Mouse (Mus musculus): Measurements from ENCODE around the gene Exo5. TPM values are rescaled to one million over a fixed set of nuclear protein-coding genes. Genes with fewer than 3 reads are reported as not detected.

The Exo5 gene
- polyA plus RNA-seq (2016; fragmentation: Nextera tagmentation; extraction: Ambion mirVana) = 36.0 and 41.5 TPM in 2 replicates

DNA sequence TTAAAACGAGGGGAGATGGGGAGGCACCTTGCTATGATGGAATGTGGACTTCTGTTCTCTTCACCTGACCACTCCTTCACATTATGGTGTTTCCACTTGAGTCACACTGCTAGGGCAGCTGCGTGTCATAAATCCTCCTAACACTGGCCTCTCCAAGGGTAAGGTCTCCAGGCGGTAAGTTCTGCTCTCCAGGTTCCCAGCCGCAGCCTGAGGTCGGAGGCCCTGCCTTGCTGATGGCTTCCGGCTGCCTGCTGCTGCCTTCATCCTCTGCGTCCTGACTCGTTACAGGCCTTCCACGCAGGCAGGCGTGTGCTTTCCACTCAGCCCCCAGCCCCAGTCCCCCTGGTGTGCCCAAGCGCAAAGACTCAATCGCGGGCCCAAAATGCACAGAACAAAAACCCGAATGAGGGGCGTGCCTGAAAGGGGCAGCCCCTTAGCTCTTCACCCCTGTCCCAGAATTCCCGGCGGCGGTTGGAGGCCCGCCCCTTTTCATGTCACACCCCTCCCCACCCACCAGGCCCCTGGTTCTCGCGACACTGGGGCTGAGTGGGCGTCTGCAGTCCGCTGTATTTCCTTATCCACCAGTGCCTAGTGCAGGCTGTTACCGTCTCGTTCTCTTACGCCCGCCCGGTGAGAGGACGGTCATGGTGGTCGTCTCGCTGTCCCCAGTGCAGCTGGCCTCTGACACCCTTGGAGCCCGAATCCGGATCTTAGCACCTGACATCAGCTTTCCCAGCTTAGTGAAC lies at the start of gene Exo5:
Exo5 (minus strand) TSS at position 464 of the 746 bp plus-strand sequence.
- WGBS = under 1% methylated on average over 33 of the region's 33 CpGs
- Histone ChIP-seq H3K27me3 (replicated peaks; ENCODE audit: low read depth, poor library complexity, severe bottlenecking) (no peaks in the 10 kb centered on the region), H3K4me3 (peak within 1 kb of the TSS; percentile 77), H3K36me3 (replicated peaks) (peaks cover 37% of the 10 kb centered on the region), H3K27ac (replicated peaks) (peak within 1 kb of the TSS; percentile 91), H3K9me3 (peaks cover 14% of the 10 kb centered on the region; the same call in 1 of the 2 replicates), H3K4me1 (peaks cover 12% of the 10 kb centered on the region; the same call in 1 of the 2 replicates)
- peak; percentile 96 for DNase-seq (ENCODE audit: low spot score)

DNA sequence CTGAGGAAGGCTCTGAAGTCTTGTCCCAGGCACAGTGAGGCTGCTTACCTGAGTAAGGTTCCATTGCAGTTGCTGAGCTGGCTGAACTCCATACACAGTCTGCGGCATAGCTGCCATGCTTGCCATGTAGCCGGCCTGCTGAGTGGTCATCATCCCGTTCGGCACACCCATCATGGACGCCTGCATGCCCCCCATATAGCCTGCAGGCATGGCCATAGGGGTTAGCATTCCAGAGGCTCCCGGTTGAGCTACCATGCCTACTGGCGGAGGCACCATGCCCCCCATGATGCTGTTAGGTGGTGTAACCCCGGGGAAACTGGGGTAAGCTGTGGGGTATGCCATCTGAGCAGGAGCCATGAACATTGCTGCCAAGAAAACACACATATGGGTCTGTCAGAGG lies 47.0 kb upstream of the Exo5 start:
- no peak overlapping the region for H3K4me3 ChIP-seq
- no peak for DNase-seq (ENCODE audit: low spot score)
- no peaks in the 10 kb centered on the region for H3K4me1 ChIP-seq
- H3K27ac ChIP-seq (replicated peaks) = no peak overlapping the region
- H3K36me3 ChIP-seq (replicated peaks) = peaks cover 61% of the 10 kb centered on the region
- WGBS = 89% methylated on average over 8 of the region's 8 CpGs
- H3K9me3 ChIP-seq = no peaks in the 10 kb centered on the region
- H3K27me3 ChIP-seq (replicated peaks; ENCODE audit: low read depth, poor library complexity, severe bottlenecking) = no peaks in the 10 kb centered on the region

DNA sequence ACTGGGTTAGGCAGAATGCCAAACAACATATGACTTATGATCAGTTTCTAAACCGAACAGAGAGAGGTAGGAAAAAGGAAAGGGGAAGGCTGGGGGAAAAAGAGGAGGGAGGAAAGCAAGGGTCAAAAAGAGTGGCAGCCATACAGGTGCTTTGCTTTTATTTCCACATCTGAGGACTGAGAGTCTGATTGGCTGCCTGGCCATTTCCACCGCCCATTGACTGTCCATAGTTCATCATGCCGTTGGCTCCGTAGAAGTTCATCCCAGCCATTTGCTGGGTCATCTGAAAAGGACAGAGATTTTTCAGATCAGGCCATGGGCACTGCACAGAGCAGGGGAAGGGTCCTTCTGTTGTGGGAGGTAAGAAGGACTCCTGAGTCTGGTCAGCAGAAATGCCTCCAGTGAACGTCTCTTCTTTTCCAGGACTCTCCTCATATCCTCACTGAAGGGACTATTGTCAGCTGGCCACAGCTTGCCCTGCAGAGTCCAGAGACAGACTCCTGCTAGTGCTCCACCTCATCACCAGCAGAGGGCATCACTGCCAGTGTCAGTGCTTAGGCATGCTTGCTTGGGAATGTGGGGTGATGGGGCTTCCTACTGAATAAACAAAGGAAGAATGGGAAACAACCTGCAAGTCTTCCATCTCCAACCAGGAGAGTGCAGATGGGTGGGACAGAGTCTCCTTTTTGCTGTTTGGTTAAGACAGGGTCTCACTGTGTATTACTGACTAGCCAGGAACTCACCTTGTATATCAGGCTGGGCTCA lies 44.7 kb upstream of the Exo5 start:
- H3K36me3 ChIP-seq (replicated peaks) = peaks cover 56% of the 10 kb centered on the region

GRCm38 (mm10) chr4:120968486-120968885 lies 43.7 kb upstream of the Exo5 start:
- Histone ChIP-seq H3K36me3 (replicated peaks) (peaks cover 46% of the 10 kb centered on the region), H3K4me1 (no peaks in the 10 kb centered on the region), H3K27me3 (replicated peaks; ENCODE audit: low read depth, poor library complexity, severe bottlenecking) (no peaks in the 10 kb centered on the region), H3K4me3 (no peak overlapping the region), H3K9me3 (no peaks in the 10 kb centered on the region), H3K27ac (replicated peaks) (no peak overlapping the region)
- no peak for DNase-seq (ENCODE audit: low spot score)
- 93% methylated on average over 9 of the region's 9 CpGs for whole genome bisulfite sequencing

More for the DNA sequence above, 44.7 kb upstream of the Exo5 start:
- peak; percentile 36 for DNase-seq (ENCODE audit: low spot score)
- Histone ChIP-seq H3K27ac (replicated peaks) (no peak overlapping the region), H3K4me1 (no peaks in the 10 kb centered on the region), H3K9me3 (no peaks in the 10 kb centered on the region), H3K27me3 (replicated peaks; ENCODE audit: low read depth, poor library complexity, severe bottlenecking) (no peaks in the 10 kb centered on the region), H3K4me3 (no peak overlapping the region)
- WGBS = 85% methylated on average over 5 of the region's 5 CpGs

DNA sequence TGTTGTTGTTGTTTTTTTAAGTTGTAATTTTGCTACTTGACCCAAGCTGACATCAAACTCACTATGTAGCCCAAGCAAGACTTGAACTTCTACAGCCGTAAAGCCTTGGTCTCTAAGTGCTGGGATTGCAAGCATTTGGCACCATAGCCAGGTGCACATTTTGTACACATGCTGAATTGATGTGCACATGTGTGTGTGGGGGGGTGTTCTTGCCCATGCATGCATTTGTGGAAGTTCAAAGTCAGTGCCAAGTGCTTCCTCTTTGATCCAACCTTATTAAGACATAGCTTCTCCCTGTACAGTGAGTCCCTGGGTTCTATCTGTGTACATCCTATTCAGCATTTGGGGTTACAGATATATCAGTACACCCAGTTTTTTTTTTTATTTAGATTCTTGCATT lies 30.8 kb upstream of the Exo5 start:
- Histone ChIP-seq H3K4me1 (peaks cover 4% of the 10 kb centered on the region), H3K4me3 (no peak overlapping the region), H3K27ac (replicated peaks) (no peak overlapping the region), H3K36me3 (replicated peaks) (no peaks in the 10 kb centered on the region), H3K27me3 (replicated peaks; ENCODE audit: low read depth, poor library complexity, severe bottlenecking) (no peaks in the 10 kb centered on the region), H3K9me3 (no peaks in the 10 kb centered on the region)
- no peak for DNase-seq (ENCODE audit: low spot score)
- WGBS = 93% methylated on average over 1 of the region's 1 CpGs

GRCm38 (mm10) chr4:120953667-120954066 lies 28.9 kb upstream of the Exo5 start:
- H3K27ac ChIP-seq (replicated peaks) = no peak overlapping the region
- H3K4me1 ChIP-seq = peaks cover 11% of the 10 kb centered on the region
- H3K9me3 ChIP-seq = no peaks in the 10 kb centered on the region
- H3K36me3 ChIP-seq (replicated peaks) = no peaks in the 10 kb centered on the region
- no peak overlapping the region for H3K4me3 ChIP-seq
- WGBS = 84% methylated on average over 1 of the region's 1 CpGs
- H3K27me3 ChIP-seq (replicated peaks; ENCODE audit: low read depth, poor library complexity, severe bottlenecking) = no peaks in the 10 kb centered on the region
- no peak for DNase-seq (ENCODE audit: low spot score)

- H3K4me3 ChIP-seq = no peak overlapping the region
- H3K4me1 ChIP-seq = peaks cover 12% of the 10 kb centered on the region
- H3K27me3 ChIP-seq (replicated peaks; ENCODE audit: low read depth, poor library complexity, severe bottlenecking) = no peaks in the 10 kb centered on the region
- H3K36me3 ChIP-seq (replicated peaks) = no peaks in the 10 kb centered on the region
- H3K27ac ChIP-seq (replicated peaks) = no peak overlapping the region
- 88% methylated on average over 4 of the region's 4 CpGs for WGBS
- H3K9me3 ChIP-seq = no peaks in the 10 kb centered on the region
- DNase-seq (ENCODE audit: low spot score) = no peak
Observed at GRCm38 (mm10) chr4:120953038-120953437, 28.2 kb upstream of the Exo5 start.

- Histone ChIP-seq H3K27ac (replicated peaks) (peak overlapping the region; percentile 87), H3K4me1 (peaks cover 12% of the 10 kb centered on the region), H3K36me3 (replicated peaks) (peaks cover 4% of the 10 kb centered on the region), H3K9me3 (no peaks in the 10 kb centered on the region), H3K4me3 (peak overlapping the region; percentile 70), H3K27me3 (replicated peaks; ENCODE audit: low read depth, poor library complexity, severe bottlenecking) (no peaks in the 10 kb centered on the region)
- no peak for DNase-seq (ENCODE audit: low spot score)
- 55% methylated on average over 6 of the region's 6 CpGs for WGBS
Observed at GRCm38 (mm10) chr4:120952163-120952562, 27.3 kb upstream of the Exo5 start.

DNA sequence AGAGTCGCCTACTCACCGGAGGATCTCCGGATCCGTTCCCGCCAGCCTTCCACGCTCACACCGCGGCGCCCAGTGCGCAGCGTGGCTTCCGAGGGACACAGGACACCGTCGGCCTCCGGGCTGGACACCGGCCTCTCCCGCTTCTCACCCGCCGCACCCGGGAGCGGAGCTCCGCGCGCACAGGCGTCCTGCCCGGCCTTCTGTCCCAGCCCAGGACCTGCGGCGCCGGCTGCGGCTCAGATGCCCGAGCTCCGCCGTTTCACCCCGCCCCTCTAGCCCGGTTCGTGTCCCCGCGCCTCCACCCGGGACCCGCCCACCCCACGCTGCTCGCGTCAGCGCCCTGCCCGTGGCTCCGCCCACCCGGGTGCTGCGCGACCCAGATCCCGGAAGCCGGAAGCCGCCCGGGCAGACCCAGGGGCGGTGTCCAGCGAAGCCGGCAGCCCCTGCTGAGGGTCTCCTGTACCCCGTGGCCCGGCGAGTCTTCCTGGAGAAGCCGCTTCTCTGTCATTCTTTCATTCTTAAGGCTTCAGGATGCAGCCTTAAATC lies 26.7 kb upstream of the Exo5 start, which contains the start of gene Zfp69:
Zfp69 (minus strand) TSS at position 272 of the 546 bp plus-strand sequence.
- Histone ChIP-seq H3K27ac (replicated peaks) (peak within 1 kb of the TSS; percentile 87), H3K4me1 (peaks cover 12% of the 10 kb centered on the region), H3K9me3 (no peaks in the 10 kb centered on the region), H3K36me3 (replicated peaks) (peaks cover 11% of the 10 kb centered on the region), H3K27me3 (replicated peaks; ENCODE audit: low read depth, poor library complexity, severe bottlenecking) (no peaks in the 10 kb centered on the region), H3K4me3 (peak within 1 kb of the TSS; percentile 70)
- WGBS = under 1% methylated on average over 60 of the region's 60 CpGs
- peak; percentile 96 for DNase-seq (ENCODE audit: low spot score)

- Histone ChIP-seq H3K27ac (replicated peaks) (peak overlapping the region; percentile 87), H3K4me3 (peak overlapping the region; percentile 70), H3K27me3 (replicated peaks; ENCODE audit: low read depth, poor library complexity, severe bottlenecking) (no peaks in the 10 kb centered on the region), H3K9me3 (no peaks in the 10 kb centered on the region), H3K4me1 (peaks cover 12% of the 10 kb centered on the region), H3K36me3 (replicated peaks) (peaks cover 17% of the 10 kb centered on the region)
- no peak for DNase-seq (ENCODE audit: low spot score)
- 8% methylated on average over 20 of the region's 20 CpGs for WGBS
Observed at GRCm38 (mm10) chr4:120950763-120951427, 26.1 kb upstream of the Exo5 start.

DNA sequence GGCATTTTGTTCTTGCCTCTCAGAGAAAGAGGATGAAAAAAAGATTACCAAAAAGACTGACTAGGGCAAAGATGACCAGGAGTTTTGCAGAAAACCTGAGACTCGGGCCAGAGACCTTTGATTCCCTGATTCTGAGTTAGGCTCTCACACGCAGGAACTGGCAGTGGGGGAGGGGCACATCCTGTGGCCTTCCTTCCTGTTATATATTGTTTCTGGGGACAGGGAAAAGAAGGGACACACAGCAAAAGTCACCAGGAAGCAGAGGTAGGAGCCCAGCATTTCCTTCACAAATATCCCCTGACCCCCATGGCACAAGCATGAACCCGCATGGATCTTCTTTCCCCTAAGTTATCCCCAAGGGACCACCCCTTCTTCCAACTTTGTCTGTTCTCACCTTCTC lies 24.1 kb upstream of the Exo5 start:
- Histone ChIP-seq H3K27ac (replicated peaks) (no peak overlapping the region), H3K4me3 (no peak overlapping the region), H3K9me3 (no peaks in the 10 kb centered on the region), H3K36me3 (replicated peaks) (peaks cover 36% of the 10 kb centered on the region), H3K4me1 (peaks cover 12% of the 10 kb centered on the region), H3K27me3 (replicated peaks; ENCODE audit: low read depth, poor library complexity, severe bottlenecking) (no peaks in the 10 kb centered on the region)
- peak; percentile 29 for DNase-seq (ENCODE audit: low spot score)
- 59% methylated on average over 3 of the region's 3 CpGs for WGBS

DNA sequence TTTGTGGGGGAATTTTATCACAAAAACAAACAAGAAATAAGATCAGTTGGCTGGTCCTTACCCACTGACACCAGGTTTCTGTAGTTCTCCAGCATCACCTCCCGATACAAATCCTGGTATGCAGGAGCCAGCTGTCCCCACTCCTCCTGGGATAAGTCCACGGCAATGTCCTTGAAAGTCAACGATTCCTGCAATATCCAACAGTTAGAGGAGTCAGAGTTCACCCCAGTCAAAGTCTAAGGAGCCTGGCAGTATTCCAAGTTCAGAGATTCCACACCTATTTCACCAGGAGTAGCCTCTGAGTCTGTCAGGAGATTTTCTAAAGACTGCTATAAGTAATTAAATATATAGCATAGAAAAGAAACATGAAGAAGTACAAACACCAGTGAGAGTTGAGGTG lies 10.2 kb upstream of the Exo5 start:
- WGBS = 90% methylated on average over 3 of the region's 3 CpGs
- no peak for DNase-seq (ENCODE audit: low spot score)
- Histone ChIP-seq H3K4me3 (no peak overlapping the region), H3K4me1 (no peaks in the 10 kb centered on the region), H3K27me3 (replicated peaks; ENCODE audit: low read depth, poor library complexity, severe bottlenecking) (no peaks in the 10 kb centered on the region), H3K27ac (replicated peaks) (no peak overlapping the region), H3K9me3 (peaks cover 9% of the 10 kb centered on the region; the same call in 1 of the 2 replicates), H3K36me3 (replicated peaks) (peaks cover 28% of the 10 kb centered on the region)

All from embryonic facial prominence, embryonic 10.5 days (tissue).